Mouse (Mus musculus) liver, embryonic 12.5 days (tissue): Measurements from ENCODE around the gene Hpcal1. TPM values are rescaled to one million over a fixed set of nuclear protein-coding genes. Genes with fewer than 3 reads are reported as not detected.
A peak's percentile ranks its signal among the peaks of the same experiment; 100 is the strongest.
"Not testable (repeated sequence)": the region's sequence is repeated elsewhere in the genome, so short reads cannot be mapped to it uniquely, and the experiment has no call there.

Experiments used
- ATAC-seq: fragments of 200-750 bp; cut with Nextera tagmentation; 2 replicates; pipeline ENCODE4 v1.8.0; 2017; ENCODE audit warnings: moderate number of reproducible peaks, mild to moderate bottlenecking, moderate library complexity
- H3K27ac ChIP-seq: fragments of 300-500 bp; sonication (generic); 2 replicates; pipeline ENCODE4 v1.5.1; 2016; ENCODE audit warnings: mild to moderate bottlenecking
- H3K27me3 ChIP-seq: fragments of 300-500 bp; sonication (generic); replicated peaks from 2 replicates; pipeline ENCODE4 v1.6.1; 2016; ENCODE audit warnings: mild to moderate bottlenecking, moderate library complexity
- H3K36me3 ChIP-seq: fragments of 300-500 bp; sonication (generic); 2 replicates; pipeline ENCODE4 v1.6.1; 2016; ENCODE audit warnings: mild to moderate bottlenecking, moderate library complexity
- H3K4me1 ChIP-seq: fragments of 300-500 bp; sonication (generic); 2 replicates; pipeline ENCODE4 v1.6.1; 2016
- H3K4me2 ChIP-seq: fragments of 300-500 bp; sonication (generic); 2 replicates; pipeline ENCODE4 v1.6.1; 2016; ENCODE audit warnings: mild to moderate bottlenecking, moderate library complexity
- H3K4me3 ChIP-seq: fragments of 300-500 bp; sonication (generic); 2 replicates; pipeline ENCODE4 v1.5.1; 2016; ENCODE audit warnings: mild to moderate bottlenecking, moderate library complexity
- H3K9ac ChIP-seq: fragments of 300-500 bp; sonication (generic); 2 replicates; pipeline ENCODE4 v1.6.1; 2016; ENCODE audit warnings: mild to moderate bottlenecking, moderate library complexity
- H3K9me3 ChIP-seq: fragments of 300-500 bp; sonication (generic); replicated peaks from 2 replicates; pipeline ENCODE4 v1.6.1; 2016; ENCODE audit warnings: mild to moderate bottlenecking, moderate library complexity
- WGBS: fragments of 180-500 bp; shearing (Covaris S2); methylation state at CpG from one replicate; pipeline ENCODE4 v1.1.7; 2016; ENCODE audit not compliant: insufficient replicate concordance; 5-methylcytosine and 5-hydroxymethylcytosine counted together
- polyA plus RNA-seq: library from polyadenylated mRNA; unstranded; fragments of >200 nt; fragmentation: Nextera tagmentation; extraction: Ambion mirVana; gene quantifications from 2 replicates; pipeline ENCODE4 v1.2.1, GENCODE M21; 2016

Gene Hpcal1
- polyA plus RNA-seq, 1 experiment from 2014 or later: 17.6 TPM

DNA sequence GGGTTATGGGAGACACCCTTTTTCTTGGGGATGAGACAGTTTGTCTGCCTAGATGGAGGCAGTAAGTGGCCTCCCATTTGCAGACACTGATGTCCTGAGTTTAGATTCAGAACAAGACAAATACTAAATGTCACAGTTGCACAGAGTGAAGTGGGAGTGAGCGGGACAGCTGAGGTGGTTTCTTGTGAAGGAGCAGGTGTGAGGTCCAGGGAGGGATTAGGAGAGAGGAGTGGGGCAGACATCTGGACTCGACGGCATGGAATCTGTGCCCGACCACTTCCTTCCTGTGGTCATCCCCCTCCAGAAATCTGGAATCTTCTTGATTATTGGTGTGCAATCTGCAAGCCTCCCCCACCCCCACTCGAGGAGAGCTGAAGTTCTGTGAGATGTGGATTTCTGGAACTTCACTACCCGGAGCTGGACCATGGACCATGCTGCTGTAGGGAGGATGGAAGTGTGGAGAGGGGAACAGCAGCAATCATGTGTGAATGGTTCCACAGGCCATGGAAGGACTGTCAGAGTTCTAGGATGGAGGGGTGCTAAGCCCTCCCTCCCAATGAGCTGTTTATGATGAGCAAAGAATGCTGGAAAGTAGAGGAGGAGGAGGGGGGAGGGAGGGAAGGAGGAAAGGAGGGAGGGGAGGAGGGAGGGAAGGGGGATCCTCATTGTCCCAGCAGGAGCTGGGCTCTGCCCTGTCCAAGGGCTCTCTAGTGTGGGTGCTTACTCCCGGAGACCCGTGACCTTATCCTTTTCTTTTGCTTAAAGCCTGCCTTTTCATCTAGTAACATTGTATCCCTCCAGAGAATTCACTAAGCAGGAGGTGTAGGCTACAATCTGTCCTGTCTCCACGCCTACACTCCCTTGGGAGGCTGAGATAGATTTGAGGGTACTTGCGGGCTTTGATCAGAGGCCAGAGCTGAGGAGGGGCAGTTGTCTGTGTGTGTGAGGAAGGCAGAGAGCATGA lies 56.8 kb downstream of the Hpcal1 start:
- no peak for ATAC-seq
- no peak overlapping the region for H3K9ac ChIP-seq
- 49% methylated on average over 10 of the region's 10 CpGs for WGBS
- no peaks in the 10 kb centered on the region for H3K36me3 ChIP-seq
- no peaks in the 10 kb centered on the region for H3K27me3 ChIP-seq
- no peak overlapping the region for H3K27ac ChIP-seq
- H3K4me2 ChIP-seq: no peak overlapping the region
- no peaks in the 10 kb centered on the region for H3K9me3 ChIP-seq
- H3K4me3 ChIP-seq: no peak overlapping the region
- peaks cover 48% of the 10 kb centered on the region for H3K4me1 ChIP-seq

DNA sequence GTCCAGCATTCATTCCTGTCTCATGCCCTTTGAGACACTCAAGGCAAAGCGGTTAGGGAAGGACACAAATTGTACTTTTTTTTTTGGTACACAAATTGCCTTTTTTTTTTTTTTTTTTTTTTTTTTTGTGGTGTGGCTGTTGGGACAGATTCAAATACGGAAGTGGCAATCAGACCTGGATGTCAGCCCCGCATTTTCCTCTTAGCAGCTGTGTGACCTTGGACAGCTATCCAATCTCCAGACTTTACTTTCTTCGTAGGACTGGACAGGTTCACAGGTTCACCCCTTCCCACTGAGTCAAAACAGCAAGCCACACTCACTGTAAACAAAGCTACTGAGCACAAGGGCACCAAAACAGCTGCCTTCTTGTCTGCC lies 57.5 kb downstream of the Hpcal1 start:
- WGBS: 40% methylated on average over 4 of the region's 4 CpGs
- no peaks in the 10 kb centered on the region for H3K36me3 ChIP-seq
- no peak overlapping the region for H3K4me3 ChIP-seq
- H3K9ac ChIP-seq: no peak overlapping the region
- no peaks in the 10 kb centered on the region for H3K27me3 ChIP-seq
- H3K4me2 ChIP-seq: no peak overlapping the region
- H3K27ac ChIP-seq: no peak overlapping the region
- H3K4me1 ChIP-seq: peaks cover 43% of the 10 kb centered on the region
- ATAC-seq: no peak
- H3K9me3 ChIP-seq: no peaks in the 10 kb centered on the region

DNA sequence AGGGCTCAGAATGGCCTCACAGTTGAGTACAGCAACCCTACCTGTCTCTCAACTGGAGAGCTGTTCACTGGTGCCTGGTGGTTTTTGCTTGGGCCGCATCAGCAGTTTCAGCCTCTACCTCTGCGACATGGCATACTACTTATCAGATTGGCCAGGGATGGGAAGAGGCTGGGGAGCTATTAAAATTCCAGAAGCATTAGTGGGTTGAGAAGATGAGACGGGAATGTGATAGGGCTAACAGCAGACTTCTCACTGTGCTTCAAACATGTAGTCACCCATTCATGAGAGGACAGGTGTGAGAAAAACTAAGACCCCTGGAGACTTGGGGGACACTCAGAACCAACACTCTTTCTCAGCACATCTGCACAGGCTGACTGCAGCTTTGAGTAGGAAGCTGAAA lies 59.1 kb downstream of the Hpcal1 start:
- no peak overlapping the region for H3K4me3 ChIP-seq
- H3K9ac ChIP-seq: no peak overlapping the region
- no peak overlapping the region for H3K4me2 ChIP-seq
- H3K36me3 ChIP-seq: no peaks in the 10 kb centered on the region
- H3K27me3 ChIP-seq: no peaks in the 10 kb centered on the region
- H3K9me3 ChIP-seq: no peaks in the 10 kb centered on the region
- 51% methylated on average over 3 of the region's 3 CpGs for WGBS
- no peak overlapping the region for H3K27ac ChIP-seq
- peaks cover 43% of the 10 kb centered on the region for H3K4me1 ChIP-seq
- ATAC-seq: no peak

DNA sequence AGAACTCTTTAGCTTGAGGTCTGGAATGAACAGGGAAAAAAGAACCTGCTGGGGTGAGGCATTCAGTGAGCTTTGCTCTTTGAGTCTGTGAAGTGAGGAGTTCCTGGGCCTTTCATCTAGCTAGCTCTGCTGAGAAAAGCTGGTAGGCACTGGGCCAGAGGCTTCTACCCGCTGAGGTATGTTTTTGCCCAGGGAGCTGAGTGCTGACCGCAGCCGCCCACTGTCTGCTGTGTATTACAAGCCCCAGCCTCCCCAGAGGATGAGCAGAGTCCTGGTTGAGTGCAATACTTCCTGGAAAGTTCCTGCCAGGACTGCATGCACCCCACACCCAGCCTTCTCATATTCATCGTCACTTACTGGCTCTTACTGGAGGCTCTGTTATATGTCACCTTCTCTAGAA lies 59.8 kb downstream of the Hpcal1 start:
- ATAC-seq: no peak
- Histone ChIP-seq H3K9ac (no peak overlapping the region), H3K4me3 (no peak overlapping the region), H3K4me2 (no peak overlapping the region), H3K27me3 (no peaks in the 10 kb centered on the region), H3K4me1 (peaks cover 43% of the 10 kb centered on the region), H3K27ac (no peak overlapping the region), H3K9me3 (no peaks in the 10 kb centered on the region), H3K36me3 (no peaks in the 10 kb centered on the region)
- WGBS: 72% methylated on average over 4 of the region's 4 CpGs

DNA sequence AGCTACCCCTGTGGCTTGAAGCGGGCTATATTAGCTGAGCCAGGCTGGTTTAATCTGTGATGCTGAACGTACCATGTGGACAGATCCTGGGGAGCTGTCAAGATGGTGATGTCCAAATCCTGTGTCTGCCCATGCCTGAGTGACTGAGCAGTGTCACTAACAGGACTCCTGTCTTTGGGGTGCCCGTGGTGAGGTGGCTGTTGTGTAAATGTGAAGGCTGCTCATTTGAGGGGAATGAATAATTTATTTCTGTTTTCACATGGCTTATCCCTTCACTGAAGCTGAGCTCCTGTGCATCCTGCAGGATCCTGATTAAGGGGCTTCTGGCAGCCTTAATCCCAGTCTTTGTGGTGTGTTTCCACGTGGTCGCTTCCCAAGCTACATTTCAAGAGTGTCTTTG lies 62.2 kb downstream of the Hpcal1 start:
- H3K27ac ChIP-seq: no peak overlapping the region
- H3K9ac ChIP-seq: no peak overlapping the region
- no peaks in the 10 kb centered on the region for H3K9me3 ChIP-seq
- H3K4me3 ChIP-seq: no peak overlapping the region
- no peaks in the 10 kb centered on the region for H3K27me3 ChIP-seq
- no peak overlapping the region for H3K4me2 ChIP-seq
- H3K36me3 ChIP-seq: no peaks in the 10 kb centered on the region
- no peak for ATAC-seq
- 59% methylated on average over 5 of the region's 5 CpGs for WGBS
- peaks cover 20% of the 10 kb centered on the region for H3K4me1 ChIP-seq

DNA sequence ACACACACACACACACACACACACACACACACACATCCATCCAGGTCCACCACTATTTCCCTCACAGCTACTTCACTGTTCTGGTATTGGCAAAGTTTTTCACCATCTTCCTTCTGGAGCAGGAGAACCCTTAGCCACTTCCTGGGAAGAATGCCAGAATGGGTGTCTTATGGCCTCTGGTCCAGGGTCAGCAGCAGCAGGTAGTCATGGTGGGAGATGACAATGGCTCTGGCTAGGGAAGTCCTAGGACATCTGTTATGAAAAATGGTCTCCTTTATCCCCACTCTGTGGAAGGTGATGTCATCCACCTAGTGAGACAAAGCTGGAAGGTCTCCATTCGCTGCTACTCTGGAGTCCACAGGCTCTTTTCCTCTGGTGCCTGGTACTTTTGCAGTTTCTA lies 64.1 kb downstream of the Hpcal1 start:
- Histone ChIP-seq H3K27me3 (no peaks in the 10 kb centered on the region), H3K4me3 (no peak overlapping the region), H3K4me1 (peaks cover 9% of the 10 kb centered on the region), H3K27ac (no peak overlapping the region), H3K9ac (no peak overlapping the region), H3K9me3 (no peaks in the 10 kb centered on the region), H3K36me3 (no peaks in the 10 kb centered on the region), H3K4me2 (no peak overlapping the region)
- no peak for ATAC-seq
- WGBS: 71% methylated on average over 1 of the region's 1 CpGs

DNA sequence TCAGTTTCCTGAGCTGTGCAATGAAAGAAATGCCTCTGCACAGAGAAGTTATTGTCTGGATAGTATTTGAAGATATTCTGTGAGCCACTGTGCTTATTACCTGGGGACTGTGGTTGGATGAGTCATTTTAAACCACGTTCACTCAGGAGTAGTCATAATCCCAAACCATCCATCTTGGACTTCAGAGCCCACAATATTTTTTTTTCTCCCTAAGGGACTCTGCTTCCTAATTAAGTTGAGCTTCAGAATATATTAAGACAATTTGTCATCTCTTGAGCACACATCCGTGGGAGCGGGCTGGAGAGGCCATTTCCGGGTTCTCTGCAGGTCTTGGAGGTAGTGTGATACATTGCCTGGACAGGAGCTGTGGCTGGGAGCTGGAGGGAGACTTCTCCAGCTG lies 66.2 kb downstream of the Hpcal1 start:
- H3K36me3 ChIP-seq: no peaks in the 10 kb centered on the region
- no peak overlapping the region for H3K4me3 ChIP-seq
- H3K9me3 ChIP-seq: no peaks in the 10 kb centered on the region
- H3K27ac ChIP-seq: no peak overlapping the region
- H3K27me3 ChIP-seq: no peaks in the 10 kb centered on the region
- WGBS: 69% methylated on average over 4 of the region's 4 CpGs
- ATAC-seq: no peak
- H3K4me1 ChIP-seq: no peaks in the 10 kb centered on the region
- no peak overlapping the region for H3K9ac ChIP-seq
- no peak overlapping the region for H3K4me2 ChIP-seq

DNA sequence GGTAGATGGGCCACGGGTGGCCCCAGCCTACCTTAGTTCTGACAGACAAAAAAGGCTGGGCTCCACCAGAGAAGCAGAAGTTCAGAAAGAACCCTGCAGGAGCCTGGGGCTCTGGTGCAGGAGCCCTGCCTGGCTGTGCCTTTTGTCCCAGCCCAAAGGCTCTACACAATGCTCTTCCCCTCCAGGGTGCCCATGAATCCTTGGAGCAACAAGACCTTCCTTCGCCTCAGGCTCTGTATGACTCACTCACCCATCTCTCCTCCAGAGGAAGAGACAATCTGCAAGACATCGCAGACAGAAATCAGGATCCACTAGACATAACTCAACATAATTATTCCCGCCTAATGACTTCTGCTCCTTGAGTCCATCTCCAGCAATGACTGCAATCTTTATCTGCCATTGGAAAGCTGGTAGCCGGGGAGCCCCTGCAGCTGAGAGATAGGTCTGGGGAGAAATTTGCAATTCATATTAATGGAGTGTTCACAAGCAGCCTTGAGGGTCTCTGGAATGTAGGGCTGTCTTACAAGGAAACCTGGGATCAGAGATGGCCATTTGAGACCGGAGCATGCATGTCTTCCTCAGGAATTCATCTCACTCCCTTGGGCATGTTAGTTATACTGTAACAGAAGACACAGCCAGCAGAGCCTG lies 71.8 kb downstream of the Hpcal1 start:
- H3K4me2 ChIP-seq: no peak overlapping the region
- H3K4me1 ChIP-seq: peaks cover 15% of the 10 kb centered on the region
- no peak overlapping the region for H3K4me3 ChIP-seq
- no peaks in the 10 kb centered on the region for H3K9me3 ChIP-seq
- no peak for ATAC-seq
- H3K27me3 ChIP-seq: no peaks in the 10 kb centered on the region
- no peaks in the 10 kb centered on the region for H3K36me3 ChIP-seq
- H3K27ac ChIP-seq: no peak overlapping the region
- no peak overlapping the region for H3K9ac ChIP-seq
- WGBS: 53% methylated on average over 6 of the region's 6 CpGs

DNA sequence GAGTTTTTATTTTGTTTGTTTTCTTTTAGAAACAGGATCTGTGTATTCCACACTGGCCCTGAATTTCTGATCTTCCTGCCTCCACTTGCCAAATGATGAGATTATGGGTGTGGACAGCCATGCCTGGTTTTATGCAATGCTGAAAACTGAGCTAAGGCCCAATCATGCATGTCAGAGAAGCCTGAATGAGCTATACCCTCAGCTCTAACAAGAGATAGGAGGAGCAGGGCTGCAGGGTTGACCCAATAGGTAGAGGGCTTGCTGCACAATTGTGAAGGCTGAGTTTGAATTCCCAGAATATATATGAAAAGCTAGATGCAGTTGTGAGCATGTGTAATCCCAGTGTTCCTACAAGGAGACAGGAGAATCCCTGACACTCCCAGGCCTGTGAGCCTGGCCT lies 72.4 kb downstream of the Hpcal1 start:
- no peak for ATAC-seq
- no peaks in the 10 kb centered on the region for H3K27me3 ChIP-seq
- no peak overlapping the region for H3K9ac ChIP-seq
- H3K4me1 ChIP-seq: peaks cover 15% of the 10 kb centered on the region
- no peak overlapping the region for H3K4me3 ChIP-seq
- no peaks in the 10 kb centered on the region for H3K9me3 ChIP-seq
- H3K36me3 ChIP-seq: no peaks in the 10 kb centered on the region
- no peak overlapping the region for H3K27ac ChIP-seq
- H3K4me2 ChIP-seq: no peak overlapping the region

DNA sequence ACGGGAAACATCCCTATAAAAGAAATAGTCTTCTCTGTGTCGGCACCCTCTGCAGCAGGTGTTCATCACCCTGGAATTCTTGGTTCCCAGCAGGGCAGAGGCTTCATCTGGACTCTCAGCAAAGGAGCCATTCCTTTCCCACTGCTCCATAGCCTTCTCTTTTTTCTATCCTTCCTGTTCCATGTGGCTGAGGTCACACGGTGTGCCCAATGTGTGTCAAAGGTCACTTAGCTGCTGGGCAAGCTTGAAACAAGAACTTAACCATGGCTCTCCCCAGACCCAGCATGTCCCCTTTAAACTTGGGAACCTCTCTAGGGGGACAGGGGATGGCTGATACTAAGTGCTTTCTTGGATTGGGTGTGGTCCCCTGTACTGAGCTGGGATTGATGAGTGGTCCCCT lies 73.3 kb downstream of the Hpcal1 start:
- 60% methylated on average over 3 of the region's 3 CpGs for WGBS
- H3K27me3 ChIP-seq: no peaks in the 10 kb centered on the region
- 0 out of 2 replicates have a peak, but pooled peaks have one; percentile 2 for ATAC-seq
- H3K9ac ChIP-seq: no peak overlapping the region
- no peaks in the 10 kb centered on the region for H3K36me3 ChIP-seq
- peaks cover 21% of the 10 kb centered on the region for H3K4me1 ChIP-seq
- H3K4me3 ChIP-seq: no peak overlapping the region
- H3K27ac ChIP-seq: no peak overlapping the region
- H3K4me2 ChIP-seq: no peak overlapping the region
- H3K9me3 ChIP-seq: no peaks in the 10 kb centered on the region

DNA sequence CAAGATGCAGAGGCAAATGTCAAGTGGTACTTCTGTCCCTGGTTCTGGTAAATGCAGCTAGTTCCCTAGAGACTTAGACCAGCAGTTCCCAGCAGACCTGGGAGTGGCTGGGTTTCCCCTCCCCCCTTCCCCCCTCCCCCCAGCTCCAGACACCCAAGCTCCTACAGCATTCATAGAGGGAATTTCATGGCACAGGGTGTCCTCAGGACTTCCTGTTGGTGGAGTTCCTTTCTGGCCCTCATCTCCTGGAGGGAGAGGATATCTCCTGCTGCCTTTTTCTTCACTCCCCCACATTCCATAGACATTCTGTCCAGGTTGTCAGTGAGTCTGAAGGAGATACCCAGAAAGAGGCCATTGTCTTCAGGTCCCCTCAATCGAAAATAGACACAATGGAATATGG lies 76.9 kb downstream of the Hpcal1 start:
- H3K27ac ChIP-seq, H3K9ac ChIP-seq, H3K36me3 ChIP-seq, H3K9me3 ChIP-seq, H3K4me2 ChIP-seq, ATAC-seq, H3K4me3 ChIP-seq, H3K27me3 ChIP-seq: not testable (repeated sequence)
- H3K4me1 ChIP-seq: peaks cover 36% of the 10 kb centered on the region
- WGBS: 50% methylated on average over 1 of the region's 1 CpGs

DNA sequence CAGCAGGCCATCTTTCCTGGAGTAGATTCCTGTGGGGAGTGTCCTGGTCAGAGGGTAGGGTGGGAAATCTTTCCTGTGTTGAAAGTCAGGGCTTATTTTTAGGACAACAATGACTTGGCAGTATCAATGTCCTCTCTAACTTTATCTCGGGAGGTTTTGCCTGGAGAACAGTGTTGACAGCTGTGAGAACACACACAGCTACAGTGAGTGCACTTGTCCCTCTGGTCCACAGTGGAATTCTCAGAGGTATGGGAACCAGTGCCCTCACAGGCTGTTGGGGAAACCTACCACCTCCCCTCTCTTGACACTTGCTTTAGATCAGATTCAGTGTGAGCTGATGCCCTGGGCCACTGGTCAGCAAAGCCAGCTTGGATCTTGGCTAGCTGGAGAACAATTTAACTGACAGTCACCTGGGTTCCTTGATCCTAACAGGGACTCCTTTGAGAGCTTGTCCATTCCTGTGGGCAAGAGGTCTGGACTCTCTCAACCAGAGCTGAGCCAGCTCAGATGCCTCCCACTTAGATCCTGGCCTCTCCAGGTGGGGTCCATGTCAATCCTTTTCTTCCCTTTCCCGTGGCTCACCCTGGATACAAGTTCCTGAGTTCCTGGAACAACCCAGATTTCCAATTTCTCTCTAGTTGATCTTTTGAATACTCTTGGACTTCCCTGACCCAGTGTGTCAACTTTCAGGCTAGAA lies 79.0 kb downstream of the Hpcal1 start:
- Histone ChIP-seq H3K4me1 (peaks cover 26% of the 10 kb centered on the region), H3K9me3 (no peaks in the 10 kb centered on the region), H3K27ac (no peak overlapping the region), H3K4me2 (no peak overlapping the region), H3K36me3 (no peaks in the 10 kb centered on the region), H3K9ac (no peak overlapping the region), H3K4me3 (no peak overlapping the region), H3K27me3 (no peaks in the 10 kb centered on the region)
- WGBS: 28% methylated on average over 2 of the region's 2 CpGs
- peak; percentile 24; the same call in 1 of the 2 replicates for ATAC-seq
